Mouse (Mus musculus) heart, adult 18-20 months (tissue): Measurements from ENCODE around the gene Wnt9b. TPM values are rescaled to one million over a fixed set of nuclear protein-coding genes. Genes with fewer than 3 reads are reported as not detected.
"Not testable (repeated sequence)": the region's sequence is repeated elsewhere in the genome, so short reads cannot be mapped to it uniquely, and the experiment has no call there.

Source experiments
- DNase-seq, 2 experiments: peaks; one replicate each; pipeline ENCODE4 v3.0.0; 2021 to 2022; ENCODE audit warnings: mixed read lengths in 1 of 2
- long read RNA-seq, 2 experiments: library from polyadenylated mRNA; stranded (forward); transcript quantifications; one replicate each; pipeline ENCODE4 v2.0.0; 2021
- total RNA-seq, 2 experiments: library from RNA; stranded (reverse); gene quantifications; 2 replicates each; pipeline ENCODE4 v1.2.3; 2021

Wnt9b gene
- under 1 TPM; 0.77 to 0.79 TPM for total RNA-seq
- long read RNA-seq, experiment 1, full-length matches to known transcripts, result 3 of 5 reads
- long read RNA-seq, experiment 1, partial matches to known transcripts, result 0 of 5 reads
- long read RNA-seq, experiment 1, other reads (novel, unspliced or antisense), result 2 of 5 reads
- long read RNA-seq, experiment 2, result 0 reads

GRCm38 (mm10) chr11:103749306-103750089 is at the start of gene Wnt9b:
Wnt9b (minus strand) TSS chr11:103749821.
- DNase-seq, result peak in 1 of 2 experiments; percentile 14

GRCm38 (mm10) chr11:103789951-103790350 is 40.3 kb upstream of the Wnt9b start:
- no peak for DNase-seq

GRCm38 (mm10) chr11:103780152-103780551 is 30.5 kb upstream of the Wnt9b start:
- no peak for DNase-seq

GRCm38 (mm10) chr11:103774228-103774530 is 24.6 kb upstream of the Wnt9b start:
- DNase-seq, result no peak

GRCm38 (mm10) chr11:103773387-103774227 is 24.0 kb upstream of the Wnt9b start, which contains the start of gene Wnt3:
Wnt3 (plus strand) TSS chr11:103774150.
- DNase-seq, result no peak

GRCm38 (mm10) chr11:103772505-103773386 is 23.1 kb upstream of the Wnt9b start:
- no peak for DNase-seq

- DNase-seq, result no peak
These were observed 21.7 kb upstream of the Wnt9b start for GRCm38 (mm10) chr11:103771160-103771817.

GRCm38 (mm10) chr11:103765556-103766011 is 16.0 kb upstream of the Wnt9b start:
- DNase-seq, result no peak

- DNase-seq, result no peak
These were observed 15.0 kb upstream of the Wnt9b start for GRCm38 (mm10) chr11:103764601-103765000.

- peak; percentile 38 to 67 for DNase-seq
These were observed 14.0 kb upstream of the Wnt9b start for GRCm38 (mm10) chr11:103763410-103764163.

- DNase-seq, result not testable (repeated sequence)
These were observed 11.3 kb upstream of the Wnt9b start for GRCm38 (mm10) chr11:103760891-103761290.

- DNase-seq, result no peak
These were observed 10.5 kb upstream of the Wnt9b start for GRCm38 (mm10) chr11:103760101-103760500.

GRCm38 (mm10) chr11:103758706-103759105 is 9.1 kb upstream of the Wnt9b start:
- peak; percentile 55 to 85 for DNase-seq

GRCm38 (mm10) chr11:103758054-103758453 is 8.4 kb upstream of the Wnt9b start:
- DNase-seq, result no peak

GRCm38 (mm10) chr11:103750612-103751011 is 991 bp upstream of the Wnt9b start:
- peak in 1 of 2 experiments; percentile 11 for DNase-seq

- DNase-seq, result no peak
These were observed 14.4 kb downstream of the Wnt9b start for GRCm38 (mm10) chr11:103735046-103735781.

- no peak for DNase-seq
These were observed 15.1 kb downstream of the Wnt9b start for GRCm38 (mm10) chr11:103734411-103735045.

GRCm38 (mm10) chr11:103733961-103734360 is 15.7 kb downstream of the Wnt9b start:
- no peak for DNase-seq

- DNase-seq, result no peak
These were observed 16.6 kb downstream of the Wnt9b start for GRCm38 (mm10) chr11:103733069-103733468.
